Mouse (Mus musculus) intestine, embryonic 14.5 days (tissue): ENCODE results near the gene Twist2. TPM values are rescaled to one million over a fixed set of nuclear protein-coding genes. Genes with fewer than 3 reads are reported as not detected.

Experiments
- ATAC-seq: fragments of 200-750 bp; cut with Nextera tagmentation; replicated peaks from 2 replicates; pipeline ENCODE4 v1.8.0; 2017; ENCODE audit warnings: low read depth, moderate number of reproducible peaks, moderate TSS enrichment, moderate library complexity; ENCODE audit not compliant: low FRiP score, low TSS enrichment
- DNase-seq: peaks from one replicate; pipeline ENCODE4 v3.0.0-alpha.2; 2018; ENCODE audit warnings: low spot score
- H3K27ac ChIP-seq: fragments of 300-500 bp; sonication (generic); 2 replicates; pipeline ENCODE4 v1.5.1; 2014; ENCODE audit warnings: low read depth, mild to moderate bottlenecking, control low read depth
- H3K27me3 ChIP-seq: fragments of 300-500 bp; sonication (generic); replicated peaks from 2 replicates; pipeline ENCODE4 v1.6.1; 2014; ENCODE audit warnings: low read length, control low read depth; ENCODE audit not compliant: control insufficient read depth, insufficient read depth
- H3K36me3 ChIP-seq: fragments of 300-500 bp; sonication (generic); 2 replicates; pipeline ENCODE4 v1.6.1; 2014; ENCODE audit warnings: low read length, control low read depth; ENCODE audit not compliant: control insufficient read depth, insufficient read depth
- H3K4me1 ChIP-seq: fragments of 300-500 bp; sonication (generic); replicated peaks from 2 replicates; pipeline ENCODE4 v1.6.1; 2014; ENCODE audit warnings: low read length, control low read depth, mixed read lengths; ENCODE audit not compliant: control insufficient read depth, insufficient read depth
- H3K4me2 ChIP-seq: fragments of 300-500 bp; sonication (generic); 2 replicates; pipeline ENCODE4 v1.6.1; 2014; ENCODE audit warnings: low read length
- H3K4me3 ChIP-seq: fragments of 300-500 bp; sonication (generic); 2 replicates; pipeline ENCODE4 v1.5.1; 2014; ENCODE audit warnings: low read depth, low read length, control low read depth, mixed read lengths
- H3K9ac ChIP-seq: fragments of 300-500 bp; sonication (generic); 2 replicates; pipeline ENCODE4 v1.6.1; 2014; ENCODE audit warnings: mild to moderate bottlenecking, low read length
- H3K9me3 ChIP-seq: fragments of 300-500 bp; sonication (generic); 2 replicates; pipeline ENCODE4 v1.6.1; 2016; ENCODE audit warnings: low read length, control low read depth; ENCODE audit not compliant: control insufficient read depth
- WGBS: fragments of 180-500 bp; shearing (Covaris S2); extraction: QIAGEN DNeasy Blood & Tissue Kit; methylation state at CpG from one replicate; pipeline ENCODE4 v1.1.7; 2014; 5-methylcytosine and 5-hydroxymethylcytosine counted together
- polyA plus RNA-seq: library from polyadenylated mRNA; unstranded; fragments of >200 nt; fragmentation: Nextera tagmentation; extraction: Ambion mirVana; gene quantifications from 2 replicates; pipeline ENCODE4 v1.2.1, GENCODE M21; 2014

The Twist2 gene
- polyA plus RNA-seq, 1 experiment from 2014 or later, result 7.1 TPM

DNA sequence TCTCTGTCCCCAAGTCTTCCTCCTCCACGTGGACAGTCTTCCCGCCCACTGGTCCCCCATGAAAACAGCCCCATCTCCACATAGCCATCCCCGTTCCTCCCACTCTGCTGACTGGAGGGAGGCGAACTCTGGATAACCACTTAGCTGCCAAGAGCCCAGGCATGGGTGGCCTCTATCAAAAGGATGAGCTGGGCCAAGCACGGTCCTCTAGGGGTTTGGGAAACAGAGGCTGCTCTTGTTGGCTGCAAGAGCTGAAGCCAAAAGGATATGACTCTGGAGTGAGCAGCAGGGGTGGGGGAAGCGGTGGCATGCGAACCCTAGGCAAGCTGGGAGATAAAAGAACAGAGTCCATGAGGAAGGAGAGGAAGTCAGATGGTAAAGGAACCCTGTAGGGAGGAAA, 50.0 kb downstream of the Twist2 start:
- no peaks in the 10 kb centered on the region for H3K9me3 ChIP-seq
- no peak overlapping the region for H3K27ac ChIP-seq
- ATAC-seq (no peak), DNase-seq (no peak)
- no peaks in the 10 kb centered on the region for H3K27me3 ChIP-seq
- H3K36me3 ChIP-seq, result no peaks in the 10 kb centered on the region
- no peaks in the 10 kb centered on the region for H3K4me1 ChIP-seq
- WGBS, result 79% methylated on average over 7 of the region's 7 CpGs
- no peak overlapping the region for H3K4me2 ChIP-seq
- H3K4me3 ChIP-seq, result no peak overlapping the region
- no peak overlapping the region for H3K9ac ChIP-seq

DNA sequence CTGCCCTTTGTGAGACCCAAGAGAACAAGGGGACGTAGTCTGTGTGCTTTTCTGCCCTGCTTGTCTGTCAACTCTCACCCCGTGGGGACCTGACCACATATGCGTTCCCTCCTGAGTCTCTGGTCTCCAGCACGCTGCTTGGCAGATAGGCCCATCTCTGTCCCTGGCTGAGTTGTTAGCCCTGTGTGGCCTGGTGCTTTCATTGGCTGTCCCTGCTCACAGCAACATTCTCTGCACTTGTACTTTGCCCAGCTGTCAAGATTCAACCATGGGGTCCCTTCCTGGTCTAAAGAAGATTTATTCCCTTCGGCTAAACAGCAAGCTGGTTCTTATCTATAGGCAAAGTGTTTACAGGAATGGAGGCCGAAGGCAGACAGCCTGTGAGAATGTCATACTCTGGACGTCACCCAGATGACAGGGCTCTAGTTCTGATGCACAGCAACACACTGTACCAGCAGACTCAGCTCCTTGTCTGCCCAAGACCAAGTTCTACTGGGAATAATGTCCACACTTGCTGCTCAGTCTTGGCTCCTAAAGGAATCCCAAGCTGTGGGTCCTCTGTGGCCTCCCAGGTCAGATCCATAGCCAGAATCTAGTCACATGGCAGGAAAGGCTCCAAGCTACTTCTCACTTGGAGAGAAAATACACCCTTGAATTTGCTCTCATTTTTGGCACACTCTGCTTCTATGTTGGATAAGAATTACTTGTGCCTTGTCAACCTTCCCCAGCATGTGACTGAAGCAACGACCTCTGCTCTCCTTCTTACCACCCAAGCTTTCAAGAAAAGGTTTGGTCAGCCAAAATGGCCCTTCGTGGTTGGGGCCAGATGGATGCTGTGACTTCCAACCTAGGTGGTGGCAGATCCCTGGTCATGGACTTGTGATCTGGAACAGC, 55.8 kb downstream of the Twist2 start:
- DNase-seq, result no peak
- Histone ChIP-seq H3K9ac (no peak overlapping the region), H3K9me3 (no peaks in the 10 kb centered on the region), H3K27me3 (no peaks in the 10 kb centered on the region), H3K4me3 (no peak overlapping the region), H3K36me3 (no peaks in the 10 kb centered on the region), H3K4me2 (no peak overlapping the region), H3K4me1 (peaks cover 14% of the 10 kb centered on the region), H3K27ac (no peak overlapping the region)
- WGBS, result 46% methylated on average over 9 of the region's 9 CpGs
- ATAC-seq, result peak; percentile 66; the same call in 1 of the 2 replicates

DNA sequence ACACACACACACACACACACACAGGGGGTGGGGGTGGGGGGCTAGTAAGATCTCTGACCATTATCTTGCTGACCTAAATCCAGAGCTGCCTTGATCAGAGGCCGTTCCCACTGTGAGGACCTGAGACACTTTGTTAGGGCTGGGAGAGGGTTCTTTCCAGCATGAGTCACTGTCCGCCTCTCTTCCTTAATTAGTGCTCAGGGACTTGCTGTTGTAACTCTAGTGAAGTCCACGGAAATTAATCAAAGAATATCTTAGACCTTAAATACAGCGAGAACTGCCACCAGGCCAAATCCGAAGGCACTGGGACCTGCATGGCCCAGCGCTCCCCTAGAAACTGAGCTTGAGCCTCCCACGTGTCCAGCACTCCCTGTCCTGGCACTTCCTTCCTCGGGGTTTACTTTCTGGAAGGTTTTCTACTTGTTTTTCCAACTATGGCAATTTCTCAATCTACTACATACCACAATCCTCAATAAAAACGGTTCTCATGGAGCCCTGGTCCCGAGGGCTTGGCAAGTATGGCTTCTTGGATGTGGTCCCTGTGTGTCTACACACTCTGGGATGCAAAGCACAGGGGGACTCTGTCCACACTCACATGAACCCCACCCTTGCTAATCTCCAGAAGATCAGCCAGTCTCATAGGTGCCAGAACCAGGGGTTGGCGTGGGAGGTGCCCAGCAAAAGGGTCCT, 57.0 kb downstream of the Twist2 start:
- no peaks in the 10 kb centered on the region for H3K9me3 ChIP-seq
- H3K4me3 ChIP-seq, result no peak overlapping the region
- no peak overlapping the region for H3K4me2 ChIP-seq
- peaks cover 14% of the 10 kb centered on the region for H3K4me1 ChIP-seq
- WGBS, result 76% methylated on average over 11 of the region's 11 CpGs
- DNase-seq (no peak), ATAC-seq (no peak)
- H3K36me3 ChIP-seq, result no peaks in the 10 kb centered on the region
- no peak overlapping the region for H3K27ac ChIP-seq
- H3K27me3 ChIP-seq, result no peaks in the 10 kb centered on the region
- H3K9ac ChIP-seq, result no peak overlapping the region

DNA sequence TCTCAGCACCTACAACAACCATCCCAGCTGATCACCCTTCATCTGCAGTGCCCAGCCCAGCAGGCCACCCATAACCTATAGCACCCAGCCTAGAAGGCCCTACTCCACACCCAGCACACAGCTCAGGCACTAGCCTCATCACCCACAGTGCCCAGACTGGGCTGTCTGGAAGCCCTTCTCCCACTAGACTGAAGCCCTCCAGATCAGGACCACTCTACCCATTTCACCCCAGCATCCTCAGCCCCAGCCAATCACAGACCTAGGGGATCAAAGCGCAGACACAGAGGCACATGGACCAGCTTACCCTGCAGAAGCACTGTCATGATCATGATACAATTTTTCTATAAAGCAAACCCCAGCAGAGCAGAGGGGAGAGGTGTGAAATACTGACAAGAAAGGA, 57.6 kb downstream of the Twist2 start:
- H3K9me3 ChIP-seq, result no peaks in the 10 kb centered on the region
- no peak overlapping the region for H3K4me2 ChIP-seq
- H3K27ac ChIP-seq, result no peak overlapping the region
- no peak for DNase-seq
- H3K9ac ChIP-seq, result no peak overlapping the region
- H3K4me1 ChIP-seq, result peaks cover 14% of the 10 kb centered on the region
- H3K36me3 ChIP-seq, result no peaks in the 10 kb centered on the region
- no peaks in the 10 kb centered on the region for H3K27me3 ChIP-seq
- no peak overlapping the region for H3K4me3 ChIP-seq
- WGBS, result 100% methylated on average over 1 of the region's 1 CpGs
- ATAC-seq, result no peak

DNA sequence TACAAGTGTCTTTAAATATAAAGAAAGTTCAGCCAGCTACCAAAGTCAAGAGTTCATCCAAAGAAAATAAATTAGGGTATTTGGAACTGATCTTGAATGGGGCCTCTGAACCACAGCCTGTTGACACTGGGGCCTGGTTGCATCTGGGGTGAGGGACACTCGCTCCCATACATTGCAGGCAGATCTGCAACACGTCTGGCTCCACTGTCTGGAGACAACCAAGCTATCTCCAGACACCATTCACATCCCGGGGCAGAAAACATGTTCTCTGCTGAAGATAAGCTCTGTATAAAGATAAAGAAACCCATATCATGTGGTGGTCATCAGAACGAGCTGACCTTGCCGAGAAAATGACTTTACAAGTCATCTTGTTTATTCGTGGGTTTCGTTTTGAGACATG, 60.2 kb downstream of the Twist2 start:
- no peaks in the 10 kb centered on the region for H3K36me3 ChIP-seq
- no peak overlapping the region for H3K4me2 ChIP-seq
- H3K9me3 ChIP-seq, result no peaks in the 10 kb centered on the region
- no peak overlapping the region for H3K27ac ChIP-seq
- peaks cover 12% of the 10 kb centered on the region for H3K4me1 ChIP-seq
- no peak overlapping the region for H3K4me3 ChIP-seq
- no peak for ATAC-seq
- WGBS, result 44% methylated on average over 7 of the region's 7 CpGs
- no peaks in the 10 kb centered on the region for H3K27me3 ChIP-seq
- DNase-seq, result peak; percentile 46
- no peak overlapping the region for H3K9ac ChIP-seq

DNA sequence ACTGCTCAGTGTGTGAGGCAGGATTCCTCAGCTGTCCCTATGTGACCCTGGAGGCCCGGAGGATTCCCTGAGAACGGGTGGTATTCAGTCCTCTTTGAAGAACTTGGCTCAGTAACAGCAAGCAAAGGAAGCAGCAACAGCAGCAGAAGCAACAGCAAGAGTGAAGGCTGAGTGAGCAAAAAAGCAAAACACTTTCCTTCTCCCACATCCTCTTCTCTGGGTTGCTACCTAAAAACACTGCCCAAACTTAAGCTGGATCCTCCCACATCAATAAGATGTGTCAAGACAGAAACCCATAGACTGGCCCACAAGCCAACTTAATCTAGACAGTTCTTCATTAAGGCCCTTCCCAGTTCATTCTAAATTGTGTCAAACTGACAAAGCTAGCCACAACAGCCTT, 64.7 kb downstream of the Twist2 start:
- Histone ChIP-seq H3K4me3 (no peak overlapping the region), H3K27ac (no peak overlapping the region), H3K9ac (no peak overlapping the region), H3K36me3 (no peaks in the 10 kb centered on the region), H3K4me1 (peaks cover 9% of the 10 kb centered on the region), H3K4me2 (no peak overlapping the region), H3K27me3 (no peaks in the 10 kb centered on the region), H3K9me3 (no peaks in the 10 kb centered on the region)
- peak; percentile 34 for DNase-seq
- 62% methylated on average over 2 of the region's 2 CpGs for WGBS
- no peak for ATAC-seq

DNA sequence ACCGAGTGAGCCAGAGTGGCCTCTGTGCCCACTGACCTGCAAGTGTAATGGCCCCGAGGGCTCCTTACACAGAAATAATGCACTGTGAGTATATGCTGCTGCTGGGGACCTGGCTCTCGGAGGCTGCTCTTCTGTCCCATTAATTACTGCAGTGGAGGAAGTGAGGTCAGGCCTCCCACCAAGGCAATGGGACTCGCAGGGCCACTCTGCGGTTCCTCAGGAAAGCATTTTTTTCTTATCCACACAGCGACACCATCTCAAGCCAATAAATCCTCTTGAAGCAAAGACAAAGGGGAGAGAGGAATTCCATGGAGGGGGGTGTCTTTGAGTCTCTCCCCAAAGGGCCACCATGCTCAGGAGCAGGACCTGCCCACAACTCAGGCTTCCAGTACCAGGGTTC, 69.8 kb downstream of the Twist2 start:
- Histone ChIP-seq H3K4me3 (no peak overlapping the region), H3K27me3 (no peaks in the 10 kb centered on the region), H3K27ac (no peak overlapping the region), H3K4me2 (no peak overlapping the region), H3K4me1 (peaks cover 36% of the 10 kb centered on the region), H3K36me3 (no peaks in the 10 kb centered on the region), H3K9ac (no peak overlapping the region), H3K9me3 (no peaks in the 10 kb centered on the region)
- no peak for ATAC-seq
- WGBS, result 26% methylated on average over 6 of the region's 6 CpGs
- no peak for DNase-seq

DNA sequence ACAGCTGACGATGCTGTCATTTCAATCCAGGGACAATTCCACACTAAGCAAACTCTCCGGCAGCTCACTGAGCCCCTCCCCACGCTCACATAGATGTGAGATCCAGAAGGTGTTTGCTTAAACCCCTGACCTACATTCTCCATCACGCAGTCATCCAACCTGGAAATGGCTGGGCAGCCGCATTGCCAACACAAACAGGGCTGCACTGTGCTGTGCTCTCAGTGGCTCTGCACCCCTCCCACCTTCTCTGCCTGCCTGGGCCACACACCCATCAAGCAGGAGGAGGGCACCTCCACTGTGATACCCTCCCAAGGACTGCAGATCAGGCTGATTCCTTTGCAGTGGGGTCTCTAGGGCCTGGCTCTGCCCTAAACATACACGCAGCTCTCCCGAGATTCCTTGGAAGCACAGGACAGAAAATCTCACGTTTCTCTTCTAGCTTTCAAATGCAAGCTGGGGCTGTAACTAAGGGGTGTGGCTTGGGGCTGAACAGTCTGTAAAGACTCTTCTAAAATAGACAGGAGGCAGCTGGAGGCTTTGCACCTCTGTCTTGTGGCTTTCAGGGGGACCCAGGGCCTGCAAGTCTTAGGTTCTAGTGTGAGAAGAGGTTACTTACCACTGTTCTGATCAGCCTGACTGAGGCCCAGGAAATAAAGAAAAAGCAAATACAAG, 71.3 kb downstream of the Twist2 start:
- H3K4me2 ChIP-seq, result no peak overlapping the region

More for the DNA sequence above, 71.3 kb downstream of the Twist2 start:
- Histone ChIP-seq H3K9me3 (no peaks in the 10 kb centered on the region), H3K36me3 (no peaks in the 10 kb centered on the region), H3K27me3 (no peaks in the 10 kb centered on the region), H3K27ac (peak overlapping the region; percentile 54; the same call in 1 of the 2 replicates), H3K4me3 (no peak overlapping the region), H3K4me1 (peaks cover 36% of the 10 kb centered on the region), H3K9ac (no peak overlapping the region)
- DNase-seq, result no peak
- WGBS, result 18% methylated on average over 8 of the region's 8 CpGs
- ATAC-seq, result peak; percentile 29; the same call in 1 of the 2 replicates
